ENCODE assay signal across 8 mouse cellular contexts in the genomic region with DNA sequence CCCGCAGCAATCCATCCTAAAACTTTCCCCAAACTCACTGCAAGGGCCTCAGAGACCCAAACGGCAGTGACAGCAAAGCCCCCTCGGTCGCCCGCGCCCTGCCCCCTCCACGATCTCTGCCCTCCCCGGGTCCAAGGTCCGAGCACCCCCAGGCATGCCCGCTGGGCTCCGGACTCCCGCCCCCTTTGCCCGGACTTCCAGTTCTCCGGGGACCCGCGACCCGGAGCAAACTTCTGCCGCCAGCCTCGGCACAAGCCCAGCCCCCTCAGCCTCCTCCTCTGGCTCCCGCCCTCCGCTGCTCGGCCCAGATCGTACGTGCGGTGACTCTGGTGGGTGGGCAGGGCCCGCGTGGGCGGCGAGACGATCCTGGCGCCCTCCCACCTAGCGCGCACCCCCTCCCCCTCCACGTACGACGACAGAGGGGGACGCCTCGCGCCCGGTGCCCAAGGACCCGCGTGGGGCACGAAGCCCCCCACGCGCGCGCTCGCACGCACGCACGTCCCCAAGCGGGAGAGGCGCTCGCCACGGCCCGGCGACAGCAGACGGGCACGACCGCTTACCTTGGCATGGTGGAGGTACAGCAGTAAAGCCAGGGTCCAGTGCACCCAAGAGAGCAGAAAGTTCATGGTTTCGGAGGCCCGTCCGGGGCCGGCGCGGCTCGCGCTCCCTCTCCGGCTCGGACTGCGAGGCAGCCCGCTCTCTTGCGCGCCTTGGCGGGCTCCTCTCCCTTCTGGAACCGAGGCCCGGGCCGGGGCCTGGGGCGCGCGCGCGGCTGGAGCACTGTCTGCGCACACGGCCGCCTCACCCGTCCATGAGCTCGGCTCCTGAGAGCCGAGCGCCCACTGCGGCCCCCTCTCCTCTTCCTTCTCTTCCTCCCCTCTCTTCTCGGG. TPM values are rescaled to one million over a fixed set of nuclear protein-coding genes. Genes with fewer than 3 reads are reported as not detected.
A peak's percentile ranks its signal among the peaks of the same experiment; 100 is the strongest.
DNase-seq lines count a peak whose midpoint lies in the region; ATAC-seq lines count a peak whose summit lies in the region.

No protein-coding gene starts in this region.

- WGBS in hindbrain, embryonic 11.5 days: under 1% methylated on average over 80 of the region's 92 CpGs

- peak overlapping the region; percentile 90 for H3K4me3 ChIP-seq in hindbrain, embryonic 11.5 days (ENCODE audit: low read depth, low read length)

- peak overlapping the region; percentile 94 for H3K9ac ChIP-seq in hindbrain, embryonic 11.5 days (ENCODE audit: low read depth, low read length)

- peaks cover 19% of the 10 kb centered on the region for H3K4me1 ChIP-seq in hindbrain, embryonic 11.5 days (replicated peaks; ENCODE audit: control insufficient read depth, insufficient read depth, low read length)

- H3K9me3 ChIP-seq in hindbrain, embryonic 11.5 days (ENCODE audit: control insufficient read depth, low read length): no peaks in the 10 kb centered on the region

- peak overlapping the region; percentile 89 for H3K4me2 ChIP-seq in hindbrain, embryonic 11.5 days (replicated peaks; ENCODE audit: low read depth, low read length)

- peak; percentile 13; the same call in 1 of the 2 replicates for ATAC-seq in frontal cortex, adult (ENCODE audit: low TSS enrichment)
- ATAC-seq in hindbrain, embryonic 11.5 days (ENCODE audit: low FRiP score): peak; percentile 41

- no peaks in the 10 kb centered on the region for H3K27me3 ChIP-seq in hindbrain, embryonic 11.5 days (ENCODE audit: control insufficient read depth, insufficient read depth, low read length)

- H3K27ac ChIP-seq in hindbrain, embryonic 11.5 days (ENCODE audit: low read depth, low read length): peak overlapping the region; percentile 81

- H3K36me3 ChIP-seq in hindbrain, embryonic 11.5 days (ENCODE audit: control insufficient read depth, insufficient read depth, low read length): no peaks in the 10 kb centered on the region

- DNase-seq in MN1 (ENCODE audit: low spot score): peak; percentile 82
- peak; percentile 77 to 79 for DNase-seq in cerebellum, adult 18-20 months
- peak; percentile 73 for DNase-seq in hindbrain, embryonic 11.5 days (ENCODE audit: low spot score)
- peak; percentile 36 for DNase-seq in left cerebral cortex, adult 11 months (ENCODE audit: low spot score)
- peak; percentile 72 for DNase-seq in lung, postnatal 25 days (ENCODE audit: low spot score)
- peak; percentile 65 for DNase-seq in right cerebral cortex, adult 18-20 months
- DNase-seq in urinary bladder, postnatal 36 days (ENCODE audit: low spot score in 2 of 2): peak; percentile 61 to 76

RNA-seq across cellular contexts. Expression of a gene that starts 1.2 kb away (rescaled TPM):
- 2.6 and 6.2 TPM in 2 replicates for polyA plus RNA-seq in hindbrain, embryonic 11.5 days (2014; fragmentation: Nextera tagmentation; extraction: Ambion mirVana)

Comparison
In these comparisons a context has a peak if more than half of its experiments do, and no peak if none do; other contexts are left out.
1. Peak in every context shown above with its lines: DNase-seq, ATAC-seq, H3K4me3 ChIP-seq and H3K27ac ChIP-seq.